Mouse (Mus musculus) left cerebral cortex, postnatal 10 days (tissue): ENCODE measurements at regions not wholly inside any gene's neighbourhood (a gene's known extent, or its start where the extent isn't known, plus 50 kb on each side); places are given as distances from the start of the nearest gene placed in this dataset.
A peak's percentile ranks its signal among the peaks of the same experiment; 100 is the strongest.

Experiments
- DNase-seq, 2 experiments: peaks; one replicate each; pipeline ENCODE4 v3.0.0; 2021 to 2022; ENCODE audit warnings: low spot score in 2 of 2, mixed read lengths in 1 of 2; ENCODE audit errors: extremely low spot score in 1 of 2
- intact Hi-C: fragments of 180-260 bp; cut with DNase I; formaldehyde crosslinking; loops from one replicate; pipeline ENCODE4 v1.15.1; 2025

GRCm38 (mm10) chr5:111639476-111640287 is 94.0 kb upstream of the Gm26897 start:
- DNase-seq, result peak in 1 of 2 experiments; percentile 58
- intact Hi-C loops, result no loop called here

DNA sequence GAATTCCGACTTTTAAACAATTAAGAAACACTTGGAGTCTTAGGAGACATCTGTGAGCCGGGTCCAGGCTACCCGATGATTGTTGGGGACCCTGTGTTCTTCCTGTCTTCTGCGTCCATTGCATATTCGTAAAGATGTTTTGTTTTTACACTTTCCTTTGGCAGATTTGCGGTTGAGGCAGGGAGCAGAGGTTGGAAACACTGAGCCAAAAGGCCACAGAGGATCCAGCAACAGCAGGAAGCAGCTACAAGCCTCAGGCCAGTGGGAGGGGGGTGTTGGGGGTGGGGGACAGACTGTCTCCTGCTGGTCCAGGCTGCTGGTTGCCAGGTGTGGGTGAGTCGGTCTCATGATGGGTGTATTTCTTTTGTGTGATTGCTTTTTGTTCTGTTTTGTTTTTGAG is 92.7 kb upstream of the Gm26897 start:
- no peak for DNase-seq
- intact Hi-C loops, result no loop called here

DNA sequence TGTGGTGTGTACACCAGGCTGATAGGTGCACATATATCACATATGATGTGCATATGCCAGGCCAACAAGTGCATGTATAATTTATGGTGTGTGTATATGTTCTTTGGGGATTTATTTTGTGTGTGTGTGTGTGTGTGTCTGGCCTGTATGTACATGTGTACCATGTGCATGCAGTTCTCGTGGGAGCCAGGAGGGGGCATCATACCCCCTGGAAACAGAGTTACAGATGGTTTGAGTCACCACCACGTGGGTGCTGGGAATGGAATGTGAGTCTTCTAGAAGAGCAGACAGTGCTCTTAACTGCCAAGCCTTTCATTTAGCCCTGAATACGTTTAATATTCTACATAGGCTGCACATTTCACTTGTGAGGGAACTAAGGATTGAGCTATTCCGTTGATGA is 92.0 kb upstream of the Gm26897 start:
- no peak for DNase-seq
- intact Hi-C loops, result no loop called here

GRCm38 (mm10) chr5:111644142-111644541 is 89.6 kb upstream of the Gm26897 start:
- intact Hi-C loops, result no loop called here
- no peak for DNase-seq

DNA sequence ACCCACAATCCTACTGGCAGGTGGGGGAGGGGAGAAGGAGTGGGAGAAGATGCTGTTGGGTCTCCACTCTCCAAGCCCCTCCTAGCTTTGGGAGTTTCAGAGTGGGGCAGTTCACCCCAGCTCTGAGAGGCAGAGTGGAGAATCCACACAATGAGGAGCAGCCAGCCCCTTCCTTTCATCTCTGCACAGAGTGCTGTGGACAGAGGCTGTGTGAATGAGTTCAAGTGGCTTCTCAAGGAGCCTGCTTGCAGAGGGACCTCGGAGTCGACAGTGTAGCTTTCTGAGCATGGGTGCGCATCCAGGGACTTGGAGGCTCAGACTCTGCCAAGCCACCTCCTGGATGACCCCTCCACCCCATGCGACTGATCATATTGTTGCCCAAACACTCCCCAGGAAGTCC is 88.9 kb upstream of the Gm26897 start:
- intact Hi-C loops, result no loop called here
- DNase-seq, result no peak

DNA sequence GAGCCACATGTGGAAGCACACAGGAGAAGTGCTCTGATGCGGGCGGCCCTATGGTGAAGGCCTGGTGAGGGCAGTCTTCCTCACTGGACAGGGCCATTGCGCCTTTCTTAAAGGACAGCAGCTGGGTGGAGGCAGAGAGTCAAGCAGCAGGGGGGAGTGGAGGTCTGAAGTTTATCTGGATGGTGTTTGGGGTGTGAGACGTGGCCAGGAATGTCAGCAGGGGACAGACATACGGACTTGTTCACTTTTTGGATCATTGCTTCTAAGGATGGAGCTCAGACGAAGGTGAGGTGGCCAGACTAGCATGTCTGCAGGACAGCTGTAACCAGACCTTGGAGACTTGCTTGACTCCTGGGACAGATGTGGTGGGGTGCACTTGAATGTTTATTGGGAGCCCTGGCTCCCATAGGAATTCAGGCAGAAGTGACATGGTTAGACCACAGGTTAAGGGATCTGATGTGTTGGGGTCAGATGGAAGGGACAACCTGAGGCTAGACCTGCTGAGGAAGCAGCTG is 86.0 kb upstream of the Gm26897 start:
- intact Hi-C loops, result no loop called here
- DNase-seq, result no peak

GRCm38 (mm10) chr5:111648481-111648880 is 85.2 kb upstream of the Gm26897 start:
- intact Hi-C loops, result no loop called here
- no peak for DNase-seq

DNA sequence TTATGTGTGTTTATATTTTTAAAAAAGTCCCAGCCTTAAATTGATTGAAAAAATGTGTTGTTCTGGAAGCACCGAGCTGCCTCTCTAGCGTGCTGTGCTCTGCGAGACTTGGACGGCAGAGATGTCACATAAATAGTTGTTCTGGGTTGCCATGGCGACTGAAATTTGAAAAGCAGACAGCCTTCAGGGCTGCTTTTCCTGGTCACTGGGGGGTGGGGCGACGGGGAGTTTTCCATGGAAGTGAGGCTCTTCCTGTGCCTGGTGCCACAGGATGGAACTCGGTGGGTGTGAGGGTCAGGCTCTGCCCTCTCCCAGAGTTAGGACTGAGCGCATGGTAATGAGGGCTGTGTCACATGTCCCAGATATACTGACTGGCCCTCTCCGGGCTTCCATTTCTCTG is 84.7 kb upstream of the Gm26897 start:
- peak; percentile 83 to 87 for DNase-seq
- intact Hi-C loops, result no loop called here

DNA sequence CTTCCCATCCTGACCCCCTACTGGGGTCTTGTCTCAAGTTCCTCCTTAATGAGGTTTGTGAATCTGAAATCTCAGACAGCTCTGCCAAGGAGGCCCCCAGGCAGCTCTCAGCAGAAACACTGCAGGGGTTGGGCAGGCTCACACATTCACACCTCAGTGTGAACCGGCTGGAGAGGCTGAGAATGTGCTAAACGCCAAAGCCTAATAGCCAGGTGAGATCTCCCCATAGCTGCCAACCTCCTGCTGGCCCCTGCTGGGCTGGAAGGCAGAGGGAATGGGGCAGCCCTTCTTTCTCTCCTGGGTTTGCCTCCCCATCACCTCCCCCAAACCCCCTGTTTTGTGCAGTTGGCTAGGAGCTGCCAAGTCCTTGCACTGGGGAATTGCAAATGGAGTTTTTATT is 81.3 kb upstream of the Gm26897 start:
- DNase-seq, result no peak
- intact Hi-C loops, result no loop called here

DNA sequence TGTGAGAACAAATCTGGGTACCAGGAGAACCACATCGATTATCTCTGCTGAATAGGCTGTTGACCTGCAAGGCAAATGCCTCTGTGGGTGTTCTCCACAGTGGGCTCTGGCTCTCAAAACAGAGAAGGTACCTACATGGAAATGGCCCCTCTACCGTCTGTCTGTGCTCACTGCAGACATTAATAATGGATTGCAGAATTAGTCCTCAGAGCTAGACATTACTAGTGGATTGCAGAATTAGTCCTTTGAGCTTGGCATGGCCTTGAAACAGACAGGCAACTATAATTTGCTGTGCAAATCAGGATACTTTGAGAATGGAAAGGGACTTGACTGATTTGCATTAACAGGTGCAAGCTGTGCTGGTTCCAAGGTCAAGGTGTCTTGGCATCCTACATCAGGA is 77.3 kb upstream of the Gm26897 start:
- DNase-seq, result no peak
- intact Hi-C loops, result no loop called here

- intact Hi-C loops, result no loop called here
Measured at GRCm38 (mm10) chr5:111657759-111658429, 75.8 kb upstream of the Gm26897 start.

GRCm38 (mm10) chr5:111659229-111659628 is 74.5 kb upstream of the Gm26897 start:
- no peak for DNase-seq
- intact Hi-C loops, result no loop called here

More at GRCm38 (mm10) chr5:111657759-111658429, 75.8 kb upstream of the Gm26897 start:
- DNase-seq, result no peak

GRCm38 (mm10) chr5:111660447-111660846 is 73.3 kb upstream of the Gm26897 start:
- no peak for DNase-seq
- intact Hi-C loops, result no loop called here

GRCm38 (mm10) chr5:111660968-111661367 is 72.8 kb upstream of the Gm26897 start:
- no peak for DNase-seq
- intact Hi-C loops, result no loop called here

GRCm38 (mm10) chr5:111661971-111662370 is 71.8 kb upstream of the Gm26897 start:
- intact Hi-C loops, result no loop called here
- DNase-seq, result peak in 1 of 2 experiments; percentile 64

GRCm38 (mm10) chr5:111663831-111664230 is 69.9 kb upstream of the Gm26897 start:
- DNase-seq, result no peak
- intact Hi-C loops, result no loop called here

DNA sequence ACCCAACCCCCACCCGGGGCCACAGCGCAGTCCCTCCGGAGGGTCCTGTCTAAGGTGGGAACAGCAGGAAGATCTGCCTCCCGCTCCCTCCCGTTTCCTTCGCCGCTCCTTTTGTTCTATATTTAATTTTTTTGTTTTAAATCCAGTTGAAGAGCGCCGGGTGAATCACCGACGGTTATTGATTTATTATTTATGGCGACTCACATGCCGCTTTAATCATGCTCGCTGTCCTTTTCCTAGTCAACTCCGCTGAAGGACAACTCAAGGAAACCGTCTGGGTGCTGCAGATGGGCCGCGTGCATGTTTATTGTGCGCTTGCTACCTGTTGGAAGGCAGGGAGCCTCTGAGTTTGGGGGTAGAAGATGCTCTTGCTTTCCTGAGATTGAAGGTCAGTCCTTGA is 68.3 kb upstream of the Gm26897 start:
- intact Hi-C loops, result no loop called here
- no peak for DNase-seq

DNA sequence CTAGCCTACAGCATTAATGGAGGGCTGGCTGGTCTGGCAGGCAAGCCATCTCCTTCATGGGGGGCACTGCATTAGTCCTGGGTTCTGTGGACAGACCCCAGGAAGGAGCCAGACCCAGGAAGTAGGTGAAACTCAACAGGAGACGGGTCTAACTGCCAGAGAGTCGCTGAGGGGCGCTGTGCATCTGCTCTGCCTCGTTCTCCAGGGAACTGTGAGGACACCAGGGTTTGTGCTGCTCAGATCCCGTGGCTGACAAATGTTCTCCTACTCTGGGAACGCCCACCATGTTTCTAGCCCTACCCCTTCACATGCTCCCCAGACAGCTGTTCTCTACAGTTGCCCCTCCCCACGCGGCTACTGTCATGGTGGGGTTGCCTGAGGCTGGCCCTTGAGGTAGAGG is 67.7 kb upstream of the Gm26897 start:
- DNase-seq, result no peak
- intact Hi-C loops, result no loop called here

DNA sequence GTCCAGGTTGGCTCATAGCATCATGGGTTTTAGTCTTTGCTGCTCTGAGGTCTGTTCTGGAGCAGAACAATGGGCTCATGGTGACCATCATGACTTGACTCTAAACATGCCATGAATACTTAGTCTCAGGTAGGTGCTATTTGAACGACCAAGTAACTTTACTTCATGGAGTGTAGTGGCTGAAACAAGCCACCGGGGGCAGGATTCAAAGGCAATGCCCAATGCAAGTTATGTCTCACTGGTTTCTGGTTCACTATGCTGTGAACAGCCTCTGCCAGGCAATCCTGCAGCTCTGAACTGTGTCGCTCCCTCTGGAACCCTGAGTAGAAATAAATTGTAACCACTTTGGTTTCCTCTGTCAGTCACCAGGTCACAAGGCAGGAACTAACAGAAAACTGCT is 65.8 kb upstream of the Gm26897 start:
- intact Hi-C loops, result no loop called here
- DNase-seq, result no peak

- intact Hi-C loops, result no loop called here
- DNase-seq, result no peak
Measured at GRCm38 (mm10) chr5:111669139-111669538, 64.6 kb upstream of the Gm26897 start.
